Mouse (Mus musculus) hindlimb bud, embryonic 11.5 days (tissue): ENCODE measurements around the gene Gm10644.

Experiments used
- DNase-seq: peaks from one replicate; pipeline ENCODE4 v3.0.0-alpha.2; 2012; ENCODE audit warnings: low read depth, low spot score; ENCODE audit errors: extremely low spot score

Gene Gm10644

DNA sequence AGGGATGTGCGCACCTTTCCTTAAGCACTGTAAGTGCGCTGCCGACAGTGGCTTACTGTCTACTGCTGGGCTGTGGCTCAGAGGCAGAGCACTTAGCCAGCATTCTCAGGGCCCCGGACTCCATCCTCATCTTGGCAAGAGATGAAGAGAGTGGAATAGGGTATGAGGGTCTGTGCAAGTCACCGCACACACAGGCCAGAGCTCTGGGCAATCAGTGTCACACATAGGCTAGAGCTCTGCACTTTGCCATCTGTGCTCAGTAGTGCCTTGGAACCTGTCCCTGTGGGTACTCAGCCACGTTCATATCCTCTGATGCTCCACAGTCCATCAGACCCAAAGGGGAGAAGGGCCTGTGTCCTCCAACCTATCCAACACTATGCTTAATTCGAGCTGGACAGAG is 26.5 kb upstream of the Gm10644 start:
- DNase-seq: no peak

DNA sequence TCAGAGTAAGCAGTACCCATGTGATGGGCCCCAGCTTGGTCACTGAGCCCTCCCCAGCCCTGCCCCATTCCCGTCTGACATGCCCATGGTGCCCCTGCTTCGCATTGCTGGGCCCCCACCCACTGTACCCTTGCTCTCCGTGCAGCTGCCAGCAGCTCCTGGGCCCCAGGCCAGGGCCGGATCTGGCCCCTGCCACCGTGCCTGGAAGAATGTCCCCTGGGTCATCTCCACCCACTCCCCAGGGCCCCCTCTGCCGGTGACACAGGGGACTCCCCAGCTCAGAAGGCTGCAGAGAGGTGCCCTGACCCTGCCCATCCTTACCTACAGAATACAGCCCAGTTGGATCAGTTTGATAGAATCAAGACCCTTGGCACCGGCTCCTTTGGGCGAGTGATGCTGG is 25.8 kb upstream of the Gm10644 start:
- DNase-seq: no peak

DNA sequence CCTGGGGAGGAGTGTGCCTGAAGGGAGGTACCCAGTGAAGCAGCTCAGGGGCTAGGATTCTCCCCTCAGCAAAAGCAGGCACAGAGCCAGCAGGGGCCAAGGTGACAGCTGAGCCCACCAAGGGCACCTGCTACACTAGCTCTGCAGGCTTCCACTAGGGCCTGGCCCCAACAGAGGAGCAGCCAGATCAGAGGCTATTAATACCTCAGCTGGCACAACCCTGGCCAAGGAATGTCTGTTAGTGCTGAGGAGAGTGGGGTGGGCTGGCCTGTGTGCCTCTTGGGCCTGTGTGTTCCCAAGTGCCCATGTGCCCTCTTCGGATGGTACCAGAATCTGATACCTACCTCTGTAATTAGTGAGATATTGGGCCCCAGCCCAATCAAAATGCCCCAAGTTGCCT is 25.2 kb upstream of the Gm10644 start:
- no peak for DNase-seq

DNA sequence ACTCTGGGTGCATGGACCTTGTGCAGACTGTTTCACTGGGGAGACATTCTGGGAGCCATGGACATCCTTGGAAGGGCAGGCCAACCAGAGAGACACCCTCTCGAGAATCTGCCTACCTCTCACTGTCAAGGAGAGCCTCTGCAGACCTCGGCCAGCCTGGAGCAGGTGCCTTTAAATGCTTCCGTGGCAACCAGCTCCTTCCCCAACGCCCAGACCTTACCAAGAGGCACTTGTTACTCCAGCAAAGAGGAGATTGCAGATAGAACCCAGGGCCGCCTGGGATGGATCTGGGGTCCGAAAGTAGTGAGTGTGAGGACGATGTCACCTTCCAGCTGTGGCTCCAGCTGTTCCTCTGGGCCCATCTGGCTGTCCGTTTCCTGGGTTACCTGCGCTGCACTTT is 23.2 kb upstream of the Gm10644 start:
- no peak for DNase-seq

DNA sequence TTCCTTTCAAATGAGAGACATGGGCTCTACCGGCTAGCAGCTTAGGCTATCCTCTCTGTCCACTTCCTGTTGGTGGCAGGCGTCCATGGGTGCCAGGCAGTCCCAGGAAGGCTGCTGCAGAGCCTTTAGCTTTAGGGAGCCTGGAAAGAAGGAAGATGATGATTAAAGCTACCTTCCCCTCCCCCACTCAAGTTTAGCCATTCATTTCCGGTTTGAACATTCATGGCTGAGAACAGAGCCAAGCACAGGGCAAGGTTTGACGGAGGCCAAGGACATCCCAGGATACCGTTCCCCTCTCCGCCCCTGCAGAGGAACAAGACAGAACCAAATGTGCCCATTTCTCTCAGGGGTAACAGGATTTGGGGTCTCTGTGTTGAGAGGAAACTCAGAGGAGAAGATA is 22.6 kb upstream of the Gm10644 start:
- DNase-seq: no peak

DNA sequence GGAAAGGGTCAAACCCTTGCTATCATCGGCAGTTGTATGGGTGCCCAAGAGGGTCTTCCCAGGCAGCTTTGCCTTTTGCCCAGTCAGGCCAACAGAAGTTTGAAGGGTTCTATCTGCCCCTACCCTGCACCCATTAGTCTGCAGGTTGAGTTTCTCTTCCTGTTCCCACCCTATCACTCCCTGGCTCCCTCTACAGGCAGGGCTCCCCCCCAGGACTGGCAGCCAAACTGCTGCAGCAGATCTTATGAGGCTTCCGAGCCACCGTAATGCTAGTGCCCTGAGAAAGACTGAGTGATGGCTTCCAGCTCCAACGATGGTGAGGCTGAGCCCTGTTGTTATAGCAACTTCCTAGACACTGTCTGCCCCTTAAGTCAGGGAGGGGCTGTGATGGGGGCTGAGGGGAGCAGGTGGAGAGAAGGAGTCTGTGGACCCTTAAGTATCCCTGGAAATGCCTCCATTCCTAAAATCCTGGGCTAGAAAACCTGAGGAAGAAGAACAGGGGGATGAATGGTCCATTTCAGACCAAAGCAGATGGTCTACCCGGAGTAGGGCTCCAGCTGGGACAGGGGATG is 21.9 kb upstream of the Gm10644 start:
- no peak for DNase-seq

DNA sequence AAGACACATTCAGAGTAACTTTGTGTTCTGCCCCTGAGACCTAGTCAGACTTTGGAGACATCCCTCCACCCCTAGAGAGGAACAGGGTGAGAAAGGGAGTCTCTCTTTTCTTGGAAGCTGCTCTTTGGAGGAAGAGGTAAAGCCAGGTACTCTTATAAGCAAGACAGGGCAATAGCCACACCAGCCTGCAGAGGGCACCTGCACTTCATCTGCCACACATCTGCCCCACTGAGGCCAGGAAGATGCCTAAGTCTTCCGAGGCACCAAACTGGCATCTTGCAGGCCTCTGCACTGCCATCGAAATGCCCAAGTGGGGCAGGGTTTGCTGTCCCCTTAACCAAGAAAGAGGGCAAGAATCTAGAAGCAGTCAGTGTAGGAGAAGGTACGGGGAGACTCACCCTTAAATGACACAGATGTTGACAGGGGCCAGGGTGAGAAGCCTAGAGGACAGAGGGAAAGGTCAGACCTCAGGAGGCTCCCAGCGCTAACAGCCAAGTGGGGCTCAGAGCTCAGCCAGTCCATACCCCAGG is 21.2 kb upstream of the Gm10644 start:
- no peak for DNase-seq

DNA sequence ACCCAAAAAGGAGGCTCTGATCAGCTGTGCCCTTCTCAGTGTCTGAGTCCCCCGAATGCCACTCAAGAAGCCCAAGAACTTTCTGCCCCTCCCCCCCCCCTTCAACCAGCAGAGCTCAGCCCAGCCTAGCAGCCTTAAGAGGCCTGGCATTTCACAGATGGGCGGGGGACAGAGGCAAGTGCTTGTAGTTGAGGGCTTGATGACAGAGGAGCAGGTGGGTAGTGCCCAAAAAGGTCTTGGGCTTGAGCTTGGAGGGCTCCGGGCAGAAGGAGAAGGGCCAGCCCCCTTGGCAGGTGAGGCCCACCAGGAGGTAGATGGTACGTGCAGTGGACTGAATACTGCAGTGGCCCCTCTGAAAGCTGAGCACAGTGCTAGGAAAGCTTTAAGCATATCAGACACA is 19.5 kb upstream of the Gm10644 start:
- no peak for DNase-seq

DNA sequence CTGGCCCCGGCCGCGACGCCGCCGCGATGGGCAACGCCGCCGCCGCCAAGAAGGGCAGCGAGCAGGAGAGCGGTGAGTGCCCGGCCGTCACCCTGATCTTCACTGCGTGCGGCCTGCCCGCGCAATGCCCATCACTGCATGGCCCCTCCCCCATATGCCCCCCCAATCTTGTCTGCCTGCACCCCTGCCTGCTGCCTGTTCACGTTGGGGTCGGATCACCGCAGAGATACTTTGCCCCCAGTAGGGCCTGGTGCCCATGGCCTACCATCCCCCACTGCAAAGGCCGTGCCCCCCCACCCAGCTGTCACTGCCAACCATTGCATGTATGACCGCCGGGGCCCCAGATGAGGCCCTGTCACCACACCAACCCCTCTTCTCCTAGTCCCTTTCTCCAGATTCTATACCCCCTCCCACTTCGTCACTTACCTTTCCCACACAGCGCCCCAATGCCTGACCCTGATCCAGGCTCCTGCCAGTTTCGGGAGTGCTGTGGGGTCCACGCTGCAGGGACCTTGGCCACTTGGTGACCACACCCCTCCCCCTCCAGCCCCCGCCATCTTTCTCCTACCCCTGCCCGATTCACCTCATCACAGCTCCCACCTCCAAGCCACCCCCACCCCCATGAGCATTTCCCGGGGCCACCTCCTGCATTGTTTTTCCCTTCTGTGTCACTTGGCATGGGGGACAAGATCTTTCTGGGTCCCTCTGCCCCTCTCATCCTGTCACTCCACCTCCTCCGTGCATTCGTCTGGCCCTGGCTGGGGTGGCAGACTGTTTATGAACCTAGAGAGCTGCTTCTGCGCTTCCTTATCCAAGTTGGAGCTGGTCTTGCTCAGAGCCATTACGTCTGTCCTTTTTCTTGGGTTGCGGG is 18.4 kb upstream of the Gm10644 start:
- DNase-seq: no peak

DNA sequence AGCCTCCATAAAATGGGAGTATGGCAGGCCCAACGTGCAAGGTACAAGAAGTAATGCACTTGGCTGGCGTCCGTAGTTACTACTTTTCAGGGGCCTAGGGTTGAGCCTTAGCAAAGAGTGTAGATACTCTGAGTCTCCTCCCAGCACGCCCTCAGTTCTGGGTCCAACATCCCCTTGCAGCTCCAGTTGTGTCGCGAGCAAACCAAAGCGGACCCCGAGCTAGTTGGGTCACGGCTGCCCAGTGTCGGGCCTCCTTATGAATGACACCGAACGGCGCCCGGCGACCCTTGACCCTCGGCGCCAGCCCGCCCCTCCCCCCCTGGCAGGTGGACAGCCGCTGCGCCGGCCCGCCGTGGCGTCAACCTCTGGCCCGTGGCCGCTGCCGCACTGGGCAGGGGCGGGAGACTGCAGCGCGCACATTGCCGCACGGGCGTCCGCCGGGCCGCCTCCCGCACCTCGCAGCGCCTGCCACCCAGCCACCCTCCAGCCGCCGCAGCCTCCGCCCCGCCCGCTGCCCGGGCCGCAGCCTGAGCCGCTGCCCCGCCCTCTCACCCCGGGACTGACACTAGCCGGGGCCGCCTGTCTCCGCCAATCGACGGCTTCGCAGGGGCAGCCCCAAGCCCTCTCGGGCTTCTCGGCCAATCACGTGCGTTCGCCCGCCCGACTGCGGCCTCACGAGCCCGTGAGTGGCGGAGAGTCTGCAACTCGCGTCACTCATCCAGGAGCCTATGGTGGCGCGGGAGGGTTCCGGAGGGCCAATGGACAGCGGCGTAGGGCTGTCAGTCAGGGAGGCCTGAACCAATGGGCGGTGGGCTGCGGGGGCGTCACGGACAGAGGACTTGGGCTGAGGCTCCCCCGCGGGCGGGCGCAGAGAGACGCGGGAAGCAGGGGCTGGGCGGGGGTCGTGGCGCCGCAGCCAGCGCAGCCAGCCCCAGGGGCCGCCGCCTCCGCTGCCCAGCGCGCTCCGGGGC is 17.4 kb upstream of the Gm10644 start, which contains the start of gene Prkaca:
Gene Prkaca, plus strand, starts transcription at position 844 of the 971 bp plus-strand sequence.
- peak; percentile 85 for DNase-seq

DNA sequence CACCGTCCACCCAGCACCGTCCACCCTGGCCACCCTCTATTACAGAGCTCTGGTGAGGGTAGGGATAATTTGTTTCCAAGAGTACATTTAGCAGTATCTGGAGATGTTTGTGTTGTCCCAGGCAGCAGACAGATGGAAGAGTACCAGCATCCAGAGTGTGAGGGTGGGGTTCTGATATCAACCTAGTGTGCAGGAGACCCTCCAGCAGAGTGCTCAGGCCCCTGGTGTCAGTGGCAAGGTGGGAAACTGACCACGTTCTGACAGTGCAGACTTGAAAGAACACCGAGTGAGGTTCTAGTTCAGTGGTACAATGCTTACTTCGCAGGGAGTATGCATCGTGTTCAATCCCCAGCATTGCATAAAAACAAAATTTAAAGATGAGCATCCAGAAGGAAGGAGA is 16.7 kb upstream of the Gm10644 start:
- no peak for DNase-seq

DNA sequence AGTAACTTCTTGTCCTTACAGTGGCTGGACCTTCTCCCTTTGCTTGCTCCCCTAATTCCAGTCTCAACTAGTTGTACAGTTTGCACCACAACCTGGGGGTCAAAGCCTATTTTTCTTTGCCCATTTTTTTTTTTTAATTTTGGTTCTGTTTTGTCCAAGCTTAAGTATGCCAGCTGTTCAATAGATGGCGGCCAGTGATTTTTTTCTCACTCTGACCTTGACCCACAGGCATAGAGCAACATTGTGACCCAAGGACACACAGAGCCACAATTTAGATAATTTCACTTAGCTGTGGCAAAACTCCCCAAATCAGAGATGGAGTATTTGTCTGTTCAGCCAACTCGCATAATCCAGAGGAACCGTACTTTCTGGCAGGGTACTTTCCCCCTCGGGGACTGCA is 16.1 kb upstream of the Gm10644 start:
- DNase-seq: no peak

DNA sequence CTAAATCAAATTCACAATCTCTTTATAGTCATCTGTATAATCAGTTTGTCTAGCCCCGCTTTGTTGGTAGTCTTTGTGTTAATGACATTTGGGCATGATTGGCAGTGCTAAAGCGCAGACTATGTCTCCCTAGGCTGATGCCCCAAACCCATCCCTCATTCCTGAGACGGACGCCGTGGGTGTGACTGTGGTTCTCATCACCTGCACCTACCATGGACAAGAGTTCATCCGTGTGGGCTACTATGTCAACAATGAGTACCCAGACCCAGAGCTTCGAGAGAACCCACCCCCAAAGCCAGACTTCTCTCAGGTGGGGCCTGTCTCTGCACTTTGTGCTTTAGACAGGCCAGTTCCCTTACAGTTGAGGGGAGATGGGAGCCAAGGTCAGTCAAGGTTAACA is 12.7 kb upstream of the Gm10644 start:
- no peak for DNase-seq

DNA sequence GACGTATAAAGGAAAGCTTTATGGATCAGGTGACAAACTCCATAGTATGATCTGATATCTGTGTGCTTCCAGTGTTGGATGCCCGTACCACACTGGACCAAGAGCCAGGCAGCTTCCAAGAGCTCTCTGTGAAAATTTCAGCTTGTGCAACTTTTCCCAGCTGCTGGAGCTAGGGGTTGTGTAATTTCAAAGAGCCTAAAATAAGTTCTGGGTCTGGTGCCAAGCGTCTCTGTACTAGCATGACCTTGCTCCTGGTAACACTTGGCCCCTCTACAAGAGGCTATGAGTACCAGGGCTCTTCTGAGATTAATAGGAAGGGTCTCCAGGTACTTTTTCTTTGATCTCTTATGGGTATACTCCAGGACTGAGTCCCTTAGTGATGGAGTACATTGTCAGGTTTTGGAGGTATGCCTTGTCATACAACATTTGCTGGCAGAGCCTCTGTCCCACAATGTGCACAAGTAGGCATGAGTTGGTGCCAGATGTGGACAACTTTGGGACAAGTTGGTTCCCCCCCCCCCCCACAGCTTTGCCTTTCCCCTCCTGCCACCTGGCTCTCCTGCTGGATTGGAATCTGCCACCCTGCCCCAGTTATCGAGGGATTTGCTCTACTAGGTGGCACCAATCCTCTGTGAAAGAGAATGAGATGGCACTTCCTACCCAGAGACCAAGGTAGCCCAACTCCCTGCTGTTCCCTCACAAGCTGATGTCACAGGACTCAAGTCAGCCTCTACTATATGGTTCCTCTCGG is 9.2 kb upstream of the Gm10644 start:
- no peak for DNase-seq

DNA sequence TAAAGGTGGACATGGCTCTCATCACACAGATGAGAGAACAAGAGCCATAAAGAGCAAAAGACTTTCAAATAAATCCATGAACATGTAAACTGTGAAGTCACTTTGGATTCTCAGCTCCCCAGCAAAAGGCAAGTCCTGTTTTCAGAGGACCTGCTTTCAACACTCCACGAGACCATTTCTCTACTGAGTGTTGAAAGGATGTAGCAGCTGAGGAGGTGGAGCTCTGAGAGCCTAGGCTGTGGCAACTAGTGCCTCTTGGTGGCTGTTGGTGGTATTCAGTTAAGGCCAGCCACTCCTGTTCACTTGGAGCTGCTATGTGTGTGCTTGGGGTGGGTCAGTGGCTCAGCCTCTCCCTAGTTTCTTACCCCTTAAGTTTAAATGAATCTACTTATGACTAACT is 1.8 kb upstream of the Gm10644 start:
- DNase-seq: no peak

DNA sequence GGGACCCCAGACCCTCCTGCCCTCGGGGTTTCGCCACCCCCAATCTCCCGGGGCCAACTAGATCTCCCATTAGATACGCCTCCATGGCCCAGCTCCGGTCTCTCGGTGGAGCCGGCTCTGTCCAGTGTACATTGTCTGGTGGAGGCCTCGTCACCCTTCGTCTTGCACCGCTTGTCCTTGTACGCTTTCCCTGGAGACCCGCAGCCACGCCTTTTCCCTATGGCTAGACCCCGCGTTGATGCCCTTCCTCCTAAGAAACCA is 883 bp upstream of the Gm10644 start:
- DNase-seq: no peak

DNA sequence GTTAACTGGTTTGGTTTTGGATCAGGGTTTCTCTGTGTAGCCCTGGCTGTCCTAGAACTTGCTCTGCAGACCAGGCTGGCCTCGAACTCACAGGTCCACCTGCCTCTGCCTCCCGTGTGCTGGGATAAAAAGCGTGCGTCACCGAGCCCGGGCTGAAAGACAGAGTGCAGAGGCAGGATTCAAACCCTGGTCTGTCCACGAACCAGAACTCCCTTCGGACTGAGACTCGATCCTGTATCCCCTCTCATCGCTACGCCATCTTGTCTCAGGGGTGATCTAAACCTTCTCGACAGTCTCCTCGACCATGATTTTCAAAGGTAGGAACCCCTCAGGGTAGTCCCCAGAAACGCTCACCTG is 278 bp downstream of the Gm10644 start:
- DNase-seq: peak; percentile 20

DNA sequence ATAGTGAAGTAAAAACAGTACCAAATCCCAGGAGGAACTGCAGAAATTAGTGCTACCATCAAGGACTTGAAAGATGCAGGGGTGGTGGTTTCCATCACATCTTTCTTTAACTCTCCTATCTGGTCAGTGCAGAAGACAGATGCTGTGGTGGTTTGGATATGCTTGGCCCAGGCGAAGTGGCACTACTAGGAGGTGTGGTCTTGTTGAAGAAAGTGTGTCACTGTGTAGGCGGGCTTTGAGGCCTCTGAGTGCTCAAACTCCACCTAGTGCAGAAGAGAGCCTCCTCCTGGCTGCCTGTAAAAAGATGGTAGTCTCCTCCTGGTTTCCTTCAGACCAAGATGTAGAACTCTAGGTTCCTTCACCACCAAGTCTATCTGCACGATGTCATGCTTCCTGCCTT is 9.5 kb downstream of the Gm10644 start:
- DNase-seq: no peak

DNA sequence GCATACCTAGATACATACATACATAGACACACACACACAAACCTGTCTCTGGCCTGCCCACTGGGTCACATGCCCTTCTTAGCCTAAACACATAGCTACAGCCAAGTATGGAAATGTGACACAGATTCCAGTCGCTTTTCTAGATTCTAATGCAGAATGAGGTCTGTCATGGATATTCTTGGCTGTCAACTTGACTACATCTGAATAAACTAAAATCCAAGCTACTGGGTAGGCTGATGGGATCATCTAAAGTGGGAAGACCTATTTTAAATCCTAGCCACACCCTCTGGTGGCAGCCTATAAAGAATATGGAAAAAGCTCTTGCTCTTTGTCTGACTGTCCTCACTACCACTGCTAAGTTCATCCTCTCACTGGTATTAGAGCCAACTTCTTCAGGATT is 12.6 kb downstream of the Gm10644 start:
- no peak for DNase-seq

DNA sequence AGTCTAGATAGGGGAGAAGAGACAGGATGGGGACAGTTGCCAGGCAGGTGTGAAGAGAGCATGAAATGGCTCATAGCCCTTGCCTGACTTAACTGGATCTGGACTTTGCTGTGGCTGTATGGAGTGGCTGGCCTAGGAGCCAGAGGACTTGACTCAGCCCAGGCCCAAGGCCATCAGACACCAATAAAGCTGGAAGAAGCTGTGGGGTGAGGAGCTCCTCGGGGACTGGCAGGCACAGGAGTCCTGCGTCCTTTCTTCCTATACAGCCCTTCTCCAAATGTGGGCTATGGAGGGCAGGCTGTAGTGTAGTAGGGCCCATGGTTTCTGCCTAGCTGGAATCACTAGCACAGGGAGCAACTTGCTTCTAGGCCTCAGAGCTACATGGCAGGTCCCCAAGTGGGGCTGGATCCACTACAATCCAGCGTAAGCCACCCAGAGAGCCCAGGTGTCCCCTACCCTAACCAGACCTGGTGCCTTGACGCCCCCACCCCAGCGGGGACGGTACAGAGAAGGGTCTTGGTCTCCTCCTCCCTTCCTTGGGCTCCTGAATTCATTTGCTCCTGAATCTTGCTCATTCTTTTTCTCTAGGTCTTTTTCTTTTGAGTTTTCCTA is 13.8 kb downstream of the Gm10644 start:
- no peak for DNase-seq

DNA sequence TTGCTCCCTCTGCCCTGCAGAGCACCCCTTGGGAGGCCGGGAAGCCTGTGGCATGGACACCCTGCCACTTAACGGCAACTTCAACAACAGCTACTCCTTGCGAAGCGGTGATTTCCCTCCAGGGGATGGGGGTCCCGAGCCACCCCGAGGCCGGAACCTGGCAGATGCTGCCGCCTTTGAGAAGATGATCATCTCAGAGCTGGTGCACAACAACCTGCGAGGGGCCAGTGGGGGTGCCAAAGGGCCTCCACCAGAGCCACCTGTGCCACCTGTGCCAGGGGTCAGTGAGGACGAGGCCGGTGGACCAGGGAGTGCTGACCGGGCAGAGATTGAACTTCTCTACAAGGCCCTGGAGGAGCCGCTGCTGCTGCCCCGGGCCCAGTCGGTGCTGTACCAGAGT is 16.7 kb downstream of the Gm10644 start:
- DNase-seq: no peak
